Mouse (Mus musculus) gastrocnemius, postnatal 36 days (tissue): ENCODE measurements around the gene Cep350. TPM values are rescaled to one million over a fixed set of nuclear protein-coding genes. Genes with fewer than 3 reads are reported as not detected.

Experiments used
- DNase-seq, 2 experiments: peaks; one replicate each; pipeline ENCODE4 v3.0.0; 2022
- intact Hi-C: fragments of 180-260 bp; cut with DNase I; formaldehyde crosslinking; loops from one replicate; pipeline ENCODE4 v1.15.1; 2025
- total RNA-seq, 2 experiments: library from RNA; stranded (reverse); gene quantifications; 2 replicates each; pipeline ENCODE4 v1.2.3; 2021

Cep350 gene
- total RNA-seq, 2 experiments from 2014 or later, result 34.3 to 35.2 TPM

GRCm38 (mm10) chr1:155812581-155813499 is 160.2 kb downstream of the Cep350 start, which contains the start of gene Qsox1:
Qsox1 (minus strand) TSS chr1:155812889.
- intact Hi-C loops, result no loop called here

GRCm38 (mm10) chr1:155811995-155812580 is 161.0 kb downstream of the Cep350 start:
- intact Hi-C loops, result no loop called here

More at GRCm38 (mm10) chr1:155812581-155813499, 160.2 kb downstream of the Cep350 start, which contains the start of gene Qsox1:
- peak; percentile 78 to 83 for DNase-seq

GRCm38 (mm10) chr1:155810616-155811015 is 162.4 kb downstream of the Cep350 start:
- intact Hi-C loops, result no loop called here
- no peak for DNase-seq

More at GRCm38 (mm10) chr1:155811995-155812580, 161.0 kb downstream of the Cep350 start:
- DNase-seq, result no peak

DNA sequence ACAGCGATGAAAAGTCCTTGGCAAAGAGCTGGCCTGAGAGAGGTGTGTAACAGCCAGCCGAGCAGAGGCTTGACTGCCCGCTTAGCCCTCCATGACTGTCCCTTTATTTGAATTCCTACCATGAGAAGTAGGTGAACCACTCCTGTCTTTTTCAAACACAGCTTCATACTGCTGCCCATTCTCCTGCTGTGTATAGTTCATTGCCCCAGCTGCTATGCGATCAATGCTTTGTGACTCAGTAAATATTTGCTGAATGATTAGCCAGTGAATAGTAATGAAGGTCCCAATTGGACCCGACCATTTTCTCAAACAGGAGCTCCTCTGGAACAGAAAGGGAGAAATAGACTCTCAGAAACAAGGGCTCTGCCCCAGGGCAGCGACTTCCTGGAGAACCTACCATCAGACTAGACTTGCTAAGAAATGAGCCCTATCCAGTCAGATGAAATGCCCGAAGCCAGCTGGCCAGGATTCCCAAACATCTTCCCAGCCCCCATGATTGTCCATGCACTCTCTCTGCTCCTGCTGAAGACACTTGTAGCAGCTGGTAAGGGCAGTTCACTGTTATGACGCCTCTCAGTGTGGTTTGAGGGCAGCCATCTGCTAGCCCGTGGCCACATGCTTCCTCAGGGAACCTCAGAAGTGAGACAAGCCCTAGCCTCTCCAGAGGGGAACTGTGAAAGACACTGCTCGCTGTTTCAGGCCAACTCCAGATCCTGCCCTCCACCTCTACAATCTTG is 163.2 kb downstream of the Cep350 start:
- intact Hi-C loops, result no loop called here
- peak in 1 of 2 experiments; percentile 22 for DNase-seq

DNA sequence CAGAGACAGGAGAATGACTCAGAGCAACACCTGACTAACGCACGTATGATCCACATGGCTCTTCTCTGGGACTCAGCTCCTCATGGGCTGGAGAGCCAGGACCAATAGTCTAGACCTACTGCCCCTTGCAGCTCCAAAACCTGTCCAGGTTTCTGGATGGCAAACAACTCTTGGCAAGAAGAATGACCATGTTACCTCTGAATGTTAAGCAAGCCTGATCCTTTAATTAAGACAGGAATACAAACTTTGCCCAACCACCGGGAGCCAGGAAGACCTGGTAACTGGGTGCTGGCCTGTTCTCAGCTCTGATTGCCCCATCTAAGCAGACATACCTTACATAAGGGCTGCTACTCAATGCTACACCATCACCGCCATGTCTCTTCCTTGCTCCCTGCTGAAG is 164.8 kb downstream of the Cep350 start:
- DNase-seq, result no peak
- intact Hi-C loops, result no loop called here

DNA sequence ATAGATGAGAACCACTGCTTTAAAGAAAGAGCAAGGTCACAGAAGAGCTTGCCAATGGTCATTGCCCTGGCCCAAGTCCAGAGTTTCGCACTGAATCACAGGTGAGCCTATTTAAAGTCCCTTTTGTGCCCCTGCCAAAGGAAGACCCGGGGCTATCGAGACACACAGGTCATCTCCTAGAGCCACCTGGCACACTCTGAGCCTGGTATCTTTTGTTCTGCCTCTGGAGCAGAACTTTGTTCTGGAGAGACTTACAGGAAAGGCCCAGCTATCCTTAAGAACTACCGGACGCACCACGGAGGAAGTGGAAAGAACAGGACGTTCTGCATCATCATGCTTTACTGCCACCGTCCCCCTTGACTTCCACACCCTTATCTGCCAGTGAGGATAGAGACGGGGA is 167.4 kb downstream of the Cep350 start:
- no peak for DNase-seq
- intact Hi-C loops, result no loop called here

GRCm38 (mm10) chr1:155801014-155801991 is 171.8 kb downstream of the Cep350 start:
- DNase-seq, result no peak
- intact Hi-C loops, result no loop called here

DNA sequence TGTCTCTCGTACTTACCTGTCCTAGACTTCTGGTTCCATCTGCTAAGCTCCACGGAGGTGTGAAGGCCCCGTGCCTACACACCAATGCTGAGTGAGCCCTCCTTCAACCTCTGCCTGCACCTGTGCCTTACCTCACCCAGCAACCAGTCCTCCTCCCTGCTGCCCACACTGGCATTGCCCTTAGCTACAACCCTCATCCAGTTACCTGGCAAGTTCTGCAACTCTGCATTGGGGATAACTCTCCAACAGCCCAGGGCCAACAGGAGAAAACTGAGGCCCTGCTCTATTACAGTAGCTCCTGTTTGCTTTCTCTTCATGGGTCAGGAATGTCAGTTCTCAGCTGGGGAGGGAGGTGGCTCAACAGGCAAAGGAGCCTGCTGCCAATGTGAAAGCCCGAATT is 175.1 kb downstream of the Cep350 start:
- DNase-seq, result no peak
- intact Hi-C loops, result no loop called here

- no peak for DNase-seq
Measured at GRCm38 (mm10) chr1:155797425-155797824, 175.6 kb downstream of the Cep350 start.

GRCm38 (mm10) chr1:155796757-155797405 is 176.2 kb downstream of the Cep350 start:
- intact Hi-C loops, result no loop called here
- DNase-seq, result no peak

More at GRCm38 (mm10) chr1:155797425-155797824, 175.6 kb downstream of the Cep350 start:
- intact Hi-C loops, result no loop called here

GRCm38 (mm10) chr1:155795791-155796233 is 177.2 kb downstream of the Cep350 start:
- intact Hi-C loops, result no loop called here
- no peak for DNase-seq

Other genes starting within 250 kb of the Cep350 start
- not detected for gene Lhx4, start 221.6 kb downstream of the Cep350 start, total RNA-seq
- 10 to 100 TPM; 23.0 to 23.7 TPM for gene Qsox1, start 160.4 kb downstream of the Cep350 start, total RNA-seq
- 10 to 100 TPM; 47.8 to 48.3 TPM for gene Tor1aip2, start 62.1 kb upstream of the Cep350 start, total RNA-seq
- gene Tor1aip1, start 63.2 kb upstream of the Cep350 start, total RNA-seq, result 100 to 1,000 TPM in 1 of 2 experiments, 10 to 100 TPM in 1; 88.8 to 105 TPM
- gene Fam163a, start 231.8 kb upstream of the Cep350 start, total RNA-seq, result not detected